20 mouse cellular contexts compared by ENCODE assay signal in the genomic region with DNA sequence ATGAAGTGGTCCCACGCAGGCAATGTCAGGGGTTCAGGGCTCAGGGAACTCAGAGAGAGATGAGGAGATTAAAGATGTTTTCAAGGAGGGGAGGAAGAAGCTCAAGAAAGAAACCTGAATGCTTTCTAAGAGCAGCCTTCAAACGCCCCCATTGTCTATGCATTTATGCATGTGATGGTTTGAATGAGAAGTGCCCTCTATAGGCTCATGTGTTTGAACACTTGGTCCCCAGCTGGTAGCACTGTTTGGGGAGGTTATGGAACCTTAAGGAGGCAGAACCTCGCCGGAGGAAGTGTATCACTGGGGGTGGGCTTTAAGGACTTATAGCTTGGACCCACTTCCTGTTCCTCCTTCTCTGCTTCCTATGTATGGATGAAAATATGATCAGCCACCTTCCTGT.
DNase-seq lines count a peak whose midpoint lies in the region; TF ChIP-seq lines count a peak whose summit lies in the region.
"Had no signal": no experiment of that assay in that cellular context is flagged by ENCODE, and none has a peak within 500 bp of the region (broad histone marks: within the 10 kb centered on the region; RNA-seq: fewer than 3 reads in every experiment).

No protein-coding gene starts in this region.

- no peaks in the 10 kb centered on the region for H3K27me3 ChIP-seq in embryonic facial prominence, embryonic 10.5 days (replicated peaks; ENCODE audit: low read depth, poor library complexity, severe bottlenecking)
- H3K27me3 ChIP-seq: embryonic facial prominence, embryonic 13.5 days; embryonic facial prominence, embryonic 15.5 days; forebrain, embryonic 12.5 days had no signal

- no peaks in the 10 kb centered on the region for H3K9me3 ChIP-seq in embryonic facial prominence, embryonic 10.5 days
- H3K9me3 ChIP-seq: embryonic facial prominence, embryonic 13.5 days; embryonic facial prominence, embryonic 15.5 days; forebrain, embryonic 10.5 days; forebrain, embryonic 12.5 days had no signal

- DNase-seq in heart, adult 11 months = peak; percentile 81
- no peak for DNase-seq in heart, adult 18-20 months
- DNase-seq in left cerebral cortex, adult 2 months (ENCODE audit: extremely low spot score in 1 of 2, low spot score in 2 of 2) = no peak
- no peak for DNase-seq in left cerebral cortex, adult 18-20 months (ENCODE audit: low spot score in 2 of 2)
- DNase-seq in brain, adult 2 months (ENCODE audit: low read depth, low spot score) = peak; percentile 30
- DNase-seq in embryonic facial prominence, embryonic 10.5 days (ENCODE audit: low spot score) = no peak
- DNase-seq: adrenal gland, adult 2 months; adrenal gland, postnatal 10 days; adrenal gland, postnatal 25 days; cerebellum, adult 11-12 months; cerebellum, adult 2 months; cerebellum, adult 9-10 months; cerebellum, postnatal 14 days; cerebellum, postnatal 36 days had no signal

- no peak overlapping the region for H3K4me3 ChIP-seq in left cerebral cortex, adult 2 months
- no peak overlapping the region for H3K4me3 ChIP-seq in cortical plate, adult 2 months (ENCODE audit: insufficient read depth, low read length)
- H3K4me3 ChIP-seq in embryonic facial prominence, embryonic 10.5 days = no peak overlapping the region
- H3K4me3 ChIP-seq: embryonic facial prominence, embryonic 13.5 days; embryonic facial prominence, embryonic 15.5 days; erythroblast, embryonic 14.5 days; forebrain, embryonic 10.5 days; forebrain, embryonic 12.5 days had no signal

- no peaks in the 10 kb centered on the region for H3K36me3 ChIP-seq in embryonic facial prominence, embryonic 10.5 days (replicated peaks)
- H3K36me3 ChIP-seq: embryonic facial prominence, embryonic 13.5 days; embryonic facial prominence, embryonic 15.5 days; forebrain, embryonic 10.5 days; forebrain, embryonic 12.5 days had no signal

- WGBS in embryonic facial prominence, embryonic 10.5 days = 81% methylated on average over 4 of the region's 4 CpGs

- peaks cover 2% of the 10 kb centered on the region for H3K4me1 ChIP-seq in cortical plate, adult 2 months (ENCODE audit: control insufficient read depth, insufficient read depth, low read length)
- no peaks in the 10 kb centered on the region for H3K4me1 ChIP-seq in embryonic facial prominence, embryonic 10.5 days
- H3K4me1 ChIP-seq: embryonic facial prominence, embryonic 13.5 days; embryonic facial prominence, embryonic 15.5 days had no signal

- H3K27ac ChIP-seq in left cerebral cortex, adult 2 months = peak overlapping the region; percentile 81
- H3K27ac ChIP-seq in cortical plate, adult 2 months (ENCODE audit: insufficient read depth, low read length) = peak overlapping the region; percentile 78
- H3K27ac ChIP-seq in embryonic facial prominence, embryonic 10.5 days (replicated peaks) = no peak overlapping the region
- H3K27ac ChIP-seq: embryonic facial prominence, embryonic 13.5 days; embryonic facial prominence, embryonic 15.5 days; forebrain, embryonic 10.5 days; forebrain, embryonic 12.5 days had no signal

- intact Hi-C loops in left cerebral cortex, adult 2 months (cut with DNase I) = no loop called here

- TF ChIP-seq CTCF in left cerebral cortex, adult 2 months (IDR thresholded peaks at IDR 0.05) = no peak
- TF ChIP-seq CTCF in cortical plate, adult 2 months (IDR thresholded peaks at IDR 0.05; ENCODE audit: extremely low read depth, insufficient read depth, low read length) = no peak

- TF ChIP-seq POLR2A in cortical plate, adult 2 months (IDR thresholded peaks at IDR 0.05; ENCODE audit: extremely low read depth, insufficient read depth, low read length) = no peak

Comparison
In these comparisons a context has a peak if more than half of its experiments do, and no peak if none do; other contexts are left out.
1. DNase-seq: peak in heart, adult 11 months (single experiment) and brain, adult 2 months (single experiment); none in heart, adult 18-20 months (0 of 2), left cerebral cortex, adult 2 months (0 of 2), left cerebral cortex, adult 18-20 months (0 of 2) and embryonic facial prominence, embryonic 10.5 days (single experiment).